Mouse (Mus musculus) cerebellum, adult 9-10 months (tissue): ENCODE results near the gene Pnp2.
"Not testable (repeated sequence)": the region's sequence is repeated elsewhere in the genome, so short reads cannot be mapped to it uniquely, and the experiment has no call there.

Source experiments
- DNase-seq: peaks from one replicate; pipeline ENCODE4 v3.0.0; 2022

Pnp2 gene

DNA sequence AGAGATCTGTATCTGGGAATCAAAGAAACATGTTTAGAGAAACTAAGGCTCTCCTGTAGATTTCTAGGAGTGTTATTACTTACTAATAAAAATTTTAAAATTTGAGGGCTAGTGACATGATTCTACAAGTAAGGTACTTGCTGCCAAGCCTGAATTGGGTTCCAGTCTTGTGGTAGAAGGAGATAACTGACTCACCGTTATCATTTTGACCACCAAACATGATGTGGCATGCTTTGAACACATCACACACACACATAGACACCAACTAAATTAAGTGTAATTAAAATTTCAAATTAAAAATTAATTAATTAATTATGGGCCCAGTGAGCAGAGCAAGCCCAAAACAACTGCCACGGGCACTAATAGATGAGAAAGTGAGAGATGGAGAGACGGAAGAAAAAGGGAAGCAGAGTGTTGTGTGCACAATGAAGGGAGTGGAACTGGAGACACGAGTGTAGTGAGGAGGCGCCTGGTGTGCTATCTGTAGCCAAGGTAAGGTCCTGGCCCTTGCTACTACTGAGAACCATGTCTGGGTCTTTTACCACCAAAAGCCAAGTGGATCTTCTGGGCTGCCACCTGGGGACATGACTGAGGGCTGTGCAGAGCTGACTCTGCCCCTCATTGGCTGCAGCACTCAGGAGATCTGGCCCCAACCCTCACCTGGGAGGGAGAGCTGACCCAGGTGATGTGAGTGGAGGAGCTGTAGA, 2.6 kb downstream of the Pnp2 start:
- DNase-seq, result not testable (repeated sequence)

DNA sequence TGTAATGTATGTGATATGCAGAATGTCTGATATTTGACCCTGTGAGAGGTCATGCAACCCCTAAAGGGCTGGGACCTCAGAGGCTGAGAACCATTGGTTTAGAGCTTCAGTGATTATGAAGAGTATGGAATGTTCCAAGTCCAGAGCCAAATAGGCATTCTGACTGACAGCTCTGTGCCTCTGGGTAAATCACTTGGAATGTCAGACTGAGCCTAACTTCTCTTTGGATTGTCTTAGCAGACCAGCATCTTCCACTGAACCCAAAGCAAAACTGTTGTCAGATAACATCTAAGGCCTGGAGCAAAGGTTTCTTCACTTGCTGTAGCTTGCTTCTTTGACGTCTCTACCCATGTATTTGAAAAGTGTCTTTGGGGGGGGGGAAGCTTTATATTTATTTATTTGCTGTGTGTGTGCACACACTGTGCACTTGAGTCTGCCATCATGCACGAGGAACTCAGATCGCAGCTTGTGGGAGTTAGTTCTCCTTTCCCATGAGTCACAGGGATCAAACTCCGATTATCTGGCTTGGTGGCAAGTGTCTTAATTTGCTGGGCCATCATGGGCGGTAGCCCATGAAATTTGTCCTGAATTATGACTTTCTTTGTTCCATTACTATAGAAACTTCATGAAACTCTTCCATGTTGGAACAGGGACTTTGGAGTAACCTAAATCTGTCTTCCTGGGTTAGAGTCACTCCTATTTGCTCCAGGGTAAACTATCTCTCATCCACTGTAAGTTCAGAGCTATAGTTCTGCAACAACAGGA, 12.6 kb downstream of the Pnp2 start:
- no peak for DNase-seq

GRCm38 (mm10) chr14:50969041-50969440, 13.2 kb downstream of the Pnp2 start:
- DNase-seq, result no peak

- peak; percentile 52 for DNase-seq
These were observed 14.1 kb downstream of the Pnp2 start for GRCm38 (mm10) chr14:50969558-50970544.

- no peak for DNase-seq
These were observed 15.0 kb downstream of the Pnp2 start for GRCm38 (mm10) chr14:50970822-50971221.

DNA sequence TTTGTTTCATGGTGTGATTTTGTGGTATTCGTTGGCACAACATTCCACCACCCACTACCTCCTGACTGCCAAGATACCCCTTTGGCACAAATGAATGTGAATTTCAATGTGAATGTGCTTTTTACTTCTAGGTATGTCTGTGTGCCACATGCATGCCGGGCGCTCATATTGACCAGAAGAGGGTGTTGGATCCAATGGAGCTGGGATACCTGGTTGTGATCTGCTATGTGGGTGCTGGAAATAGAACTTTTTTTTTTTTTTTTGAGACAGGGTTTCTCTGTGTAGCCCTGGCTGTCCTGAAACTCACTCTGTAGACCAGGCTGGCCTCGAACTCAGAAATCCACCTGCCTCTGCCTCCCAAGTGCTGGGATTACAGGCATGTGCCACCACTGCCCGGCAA, 17.3 kb downstream of the Pnp2 start:
- not testable (repeated sequence) for DNase-seq

DNA sequence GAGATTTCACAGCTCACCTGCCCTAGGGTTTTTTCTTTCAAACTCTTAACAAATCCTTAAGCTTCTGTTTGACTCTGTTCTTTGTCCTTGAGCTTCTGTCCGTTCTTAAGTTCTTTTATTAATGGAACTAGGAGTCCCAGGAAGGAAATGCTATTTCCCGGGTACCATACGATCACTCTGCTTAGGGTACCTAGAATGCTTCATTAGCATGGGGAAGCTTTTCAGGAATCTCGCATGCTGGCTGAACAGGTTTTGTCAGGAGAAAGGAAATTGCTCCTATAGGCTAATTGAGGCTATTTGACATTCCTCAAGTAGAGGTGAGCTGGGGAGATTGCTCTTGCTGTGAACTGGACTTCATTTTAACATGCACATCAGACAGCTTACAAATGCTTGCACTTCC, 17.9 kb downstream of the Pnp2 start:
- DNase-seq, result no peak

- no peak for DNase-seq
These were observed 19.2 kb downstream of the Pnp2 start for GRCm38 (mm10) chr14:50975001-50975400.

DNA sequence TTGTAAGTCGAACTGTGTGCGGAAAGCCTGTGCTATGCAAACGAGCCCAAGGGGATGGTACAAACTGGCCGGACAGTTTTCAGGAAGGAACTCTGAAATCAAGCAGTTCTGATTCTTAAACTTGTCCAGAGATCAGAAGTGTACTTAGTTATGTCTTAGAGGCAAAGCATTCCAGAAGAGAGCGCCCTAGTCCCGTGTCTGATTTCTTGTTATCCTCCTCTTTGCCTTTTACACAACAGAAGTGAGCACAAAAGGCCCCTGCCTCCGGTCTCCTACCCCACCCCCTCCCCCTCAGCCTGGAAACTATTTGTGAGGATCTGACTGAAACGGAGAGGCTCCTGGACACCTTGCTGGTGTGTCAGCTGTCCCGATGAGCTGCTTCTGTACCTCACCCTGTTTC, 20.9 kb downstream of the Pnp2 start:
- no peak for DNase-seq

DNA sequence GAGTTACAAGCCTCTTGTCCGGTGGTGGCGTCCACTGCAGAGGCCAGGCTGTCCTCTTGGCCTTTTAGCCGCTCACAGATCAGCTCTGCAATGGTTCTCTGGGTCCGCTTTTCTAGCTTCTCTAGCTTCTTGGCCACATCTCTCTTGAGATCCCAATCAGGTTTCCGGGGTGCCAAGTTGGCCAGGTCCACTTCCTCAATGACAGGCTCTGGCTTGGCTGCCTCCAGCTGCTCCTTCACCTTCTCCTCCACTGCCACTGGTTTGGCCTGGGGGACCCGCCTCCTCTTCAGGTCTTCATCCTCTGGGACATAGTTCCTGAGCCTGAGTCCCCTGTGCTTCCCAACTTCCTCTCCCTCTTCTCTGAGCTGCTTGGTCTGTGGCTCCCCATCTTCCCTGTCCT, 22.7 kb downstream of the Pnp2 start:
- not testable (repeated sequence) for DNase-seq

DNA sequence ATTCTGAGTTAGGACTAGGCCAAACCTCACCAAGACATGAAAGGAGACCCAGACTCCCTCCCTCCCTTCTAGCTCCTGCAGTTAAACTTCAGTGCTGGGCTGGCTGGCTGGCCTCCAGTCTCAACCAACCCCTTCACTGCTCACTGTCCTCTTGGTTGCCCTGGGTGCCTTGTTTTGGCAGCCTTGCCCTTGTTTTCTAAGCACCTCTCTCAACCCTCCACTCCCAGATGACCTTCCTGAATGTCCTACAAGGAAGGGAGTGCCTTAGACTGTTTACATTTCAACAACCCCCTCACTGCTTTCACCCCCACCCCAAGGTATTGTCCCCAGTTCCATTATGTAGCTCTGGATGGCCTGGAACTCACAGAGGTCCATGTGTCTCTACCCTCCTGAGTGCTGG, 23.8 kb downstream of the Pnp2 start:
- DNase-seq, result no peak

DNA sequence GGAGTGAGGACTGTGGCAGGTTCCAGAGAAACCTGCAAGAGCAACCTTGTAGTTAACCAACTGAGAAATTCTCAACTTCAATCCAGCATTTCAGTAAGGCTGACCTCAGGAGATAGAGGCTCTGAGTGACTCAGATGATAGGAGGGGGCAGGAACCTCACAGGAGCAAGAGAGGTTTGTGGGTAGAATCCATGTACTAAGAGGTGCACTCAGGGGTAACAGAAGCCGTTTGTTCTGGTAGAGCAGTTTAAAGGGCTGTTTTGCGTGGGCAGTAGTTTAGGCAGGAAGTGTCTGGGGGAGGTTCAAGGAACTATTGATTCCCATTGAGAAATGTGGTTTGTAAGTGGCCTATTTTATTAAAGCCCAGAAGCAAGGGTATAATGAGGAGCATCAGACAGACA, 25.4 kb downstream of the Pnp2 start:
- no peak for DNase-seq

DNA sequence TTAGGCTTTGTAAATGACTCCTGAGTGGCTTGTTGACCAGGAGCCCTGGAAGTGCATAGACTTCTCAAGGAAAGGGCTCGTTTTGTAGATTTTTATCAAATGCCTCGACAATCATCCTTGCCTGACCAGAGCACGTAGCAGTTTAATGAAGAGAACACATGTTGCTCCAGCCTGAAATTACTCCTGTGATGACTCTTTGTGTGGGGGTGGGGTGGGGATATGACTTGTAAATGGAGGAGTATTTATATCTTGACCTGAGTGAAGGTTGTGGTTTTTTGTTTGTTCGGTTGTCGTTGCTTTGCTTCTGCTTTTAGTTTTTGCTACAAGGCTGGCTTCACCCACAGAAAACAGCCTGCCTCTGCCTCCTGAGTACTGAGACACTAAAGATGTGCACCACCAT, 26.0 kb downstream of the Pnp2 start:
- DNase-seq, result no peak

GRCm38 (mm10) chr14:50987668-50988067, 31.9 kb downstream of the Pnp2 start:
- DNase-seq, result no peak

DNA sequence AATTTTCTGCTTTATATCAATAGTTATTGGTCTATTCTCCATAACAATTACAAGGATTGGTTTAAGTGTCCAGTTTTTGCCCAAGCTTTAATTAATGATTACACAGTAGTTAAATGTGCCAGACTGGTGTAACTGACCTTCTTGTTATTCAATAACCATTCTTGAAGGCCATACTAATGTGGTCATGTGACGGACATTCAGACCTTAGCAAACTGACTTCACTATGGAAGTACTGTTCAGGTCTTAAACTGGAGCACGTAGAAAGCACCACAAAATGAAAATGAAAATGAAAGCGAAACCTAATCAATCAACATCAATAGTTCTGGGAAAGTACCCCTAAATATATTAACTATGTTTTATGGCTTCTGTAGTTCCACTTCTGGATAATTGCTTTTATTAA, 35.2 kb downstream of the Pnp2 start:
- no peak for DNase-seq

DNA sequence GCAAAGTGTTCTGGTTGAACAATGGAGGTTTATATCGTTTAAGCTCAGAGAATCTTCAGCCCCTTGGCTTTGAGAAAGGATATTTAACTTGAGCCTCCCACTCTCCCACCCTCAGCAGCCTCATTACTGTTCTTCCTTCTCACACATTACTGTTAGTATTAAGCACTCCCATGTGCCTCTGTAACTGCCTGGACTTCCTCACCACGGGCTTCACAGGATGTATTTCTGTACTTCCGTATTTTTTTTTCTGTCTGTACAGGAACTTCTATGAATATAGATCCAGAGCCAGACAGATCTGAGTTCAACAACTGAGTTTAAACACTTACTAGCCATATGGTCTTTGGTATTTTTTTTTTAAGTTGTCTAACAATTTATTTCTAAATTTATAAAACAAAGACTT, 41.3 kb downstream of the Pnp2 start:
- DNase-seq, result no peak

DNA sequence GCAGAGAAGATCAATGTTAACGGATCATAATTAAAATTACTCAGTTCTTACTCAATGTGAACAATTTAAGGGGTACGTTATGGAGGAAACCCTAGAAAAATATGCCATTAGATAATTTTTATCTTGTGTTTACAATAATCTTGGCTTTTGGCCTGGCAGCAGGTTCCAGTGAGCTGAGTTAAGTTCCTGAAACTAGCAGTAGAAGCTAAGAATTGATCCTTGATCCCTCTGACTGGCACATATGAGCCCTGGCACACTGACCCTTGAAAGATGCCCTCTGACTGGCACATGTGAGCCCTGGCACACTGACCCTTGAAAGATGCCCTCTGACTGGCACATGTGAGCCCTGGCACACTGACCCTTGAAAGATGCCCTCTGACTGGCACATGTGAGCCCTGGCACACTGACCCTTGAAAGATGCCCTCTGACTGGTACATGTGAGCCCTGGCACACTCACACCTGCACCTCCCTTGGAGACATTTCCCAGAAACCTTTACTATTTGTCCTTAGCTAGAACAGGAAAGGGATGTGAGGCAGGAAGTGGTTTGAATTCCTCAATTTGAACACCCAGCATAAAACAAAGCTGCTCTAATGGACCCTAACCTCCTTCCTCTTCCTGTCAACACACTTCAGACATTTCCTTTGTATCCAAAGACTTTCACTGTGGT, 42.3 kb downstream of the Pnp2 start:
- DNase-seq, result no peak

GRCm38 (mm10) chr14:51007152-51007801, 51.5 kb downstream of the Pnp2 start, which contains the start of gene Rnase10:
TSS of gene Rnase10 (plus strand) at chr14:51007751.
- DNase-seq, result no peak

- no peak for DNase-seq
These were observed 52.3 kb downstream of the Pnp2 start for GRCm38 (mm10) chr14:51007914-51008713.

DNA sequence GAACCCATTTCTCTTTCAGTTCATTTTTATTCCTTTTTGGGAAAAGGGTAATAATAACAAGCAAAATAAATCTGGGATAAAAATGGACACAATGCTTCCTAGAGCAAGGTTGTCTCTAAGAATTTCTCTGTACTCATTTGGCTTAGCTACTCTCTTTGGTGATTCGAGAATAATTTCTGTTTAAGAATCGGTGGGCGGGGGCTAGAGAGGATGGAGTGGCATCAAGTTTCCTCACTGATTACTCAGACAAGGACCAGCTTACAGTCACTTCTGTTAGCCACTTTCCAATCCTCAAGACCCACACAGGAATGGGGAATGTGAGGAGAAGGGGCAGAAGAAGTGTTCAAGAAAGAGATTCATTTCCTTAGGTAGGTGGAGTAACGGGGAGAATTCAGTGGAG, 53.0 kb downstream of the Pnp2 start:
- DNase-seq, result no peak

DNA sequence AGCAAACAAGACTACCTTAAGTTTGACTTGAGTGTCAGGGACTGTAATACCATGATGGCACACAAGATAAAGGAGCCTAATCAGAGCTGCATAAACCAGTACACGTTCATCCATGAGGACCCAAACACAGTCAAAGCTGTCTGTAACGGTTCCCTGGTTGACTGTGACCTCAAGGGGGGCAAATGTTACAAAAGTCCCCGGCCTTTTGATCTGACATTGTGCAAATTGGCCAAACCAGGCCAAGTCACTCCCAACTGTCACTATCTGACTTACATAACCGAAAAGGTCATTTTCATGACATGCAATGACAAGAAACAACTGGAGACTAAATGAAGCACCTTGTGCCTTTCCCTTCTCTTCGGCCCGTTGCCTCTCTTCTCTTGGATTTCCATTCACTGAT, 53.8 kb downstream of the Pnp2 start:
- no peak for DNase-seq
